Mouse (Mus musculus) liver, embryonic 12.5 days (tissue): Measurements from ENCODE around the gene Plekha6. TPM values are rescaled to one million over a fixed set of nuclear protein-coding genes. Genes with fewer than 3 reads are reported as not detected.
A peak's percentile ranks its signal among the peaks of the same experiment; 100 is the strongest.

Source experiments
- ATAC-seq: fragments of 200-750 bp; cut with Nextera tagmentation; 2 replicates; pipeline ENCODE4 v1.8.0; 2017; ENCODE audit warnings: moderate number of reproducible peaks, mild to moderate bottlenecking, moderate library complexity
- H3K27ac ChIP-seq: fragments of 300-500 bp; sonication (generic); 2 replicates; pipeline ENCODE4 v1.5.1; 2016; ENCODE audit warnings: mild to moderate bottlenecking
- H3K27me3 ChIP-seq: fragments of 300-500 bp; sonication (generic); replicated peaks from 2 replicates; pipeline ENCODE4 v1.6.1; 2016; ENCODE audit warnings: mild to moderate bottlenecking, moderate library complexity
- H3K36me3 ChIP-seq: fragments of 300-500 bp; sonication (generic); 2 replicates; pipeline ENCODE4 v1.6.1; 2016; ENCODE audit warnings: mild to moderate bottlenecking, moderate library complexity
- H3K4me1 ChIP-seq: fragments of 300-500 bp; sonication (generic); 2 replicates; pipeline ENCODE4 v1.6.1; 2016
- H3K4me2 ChIP-seq: fragments of 300-500 bp; sonication (generic); 2 replicates; pipeline ENCODE4 v1.6.1; 2016; ENCODE audit warnings: mild to moderate bottlenecking, moderate library complexity
- H3K4me3 ChIP-seq: fragments of 300-500 bp; sonication (generic); 2 replicates; pipeline ENCODE4 v1.5.1; 2016; ENCODE audit warnings: mild to moderate bottlenecking, moderate library complexity
- H3K9ac ChIP-seq: fragments of 300-500 bp; sonication (generic); 2 replicates; pipeline ENCODE4 v1.6.1; 2016; ENCODE audit warnings: mild to moderate bottlenecking, moderate library complexity
- H3K9me3 ChIP-seq: fragments of 300-500 bp; sonication (generic); replicated peaks from 2 replicates; pipeline ENCODE4 v1.6.1; 2016; ENCODE audit warnings: mild to moderate bottlenecking, moderate library complexity
- WGBS: fragments of 180-500 bp; shearing (Covaris S2); methylation state at CpG from one replicate; pipeline ENCODE4 v1.1.7; 2016; ENCODE audit not compliant: insufficient replicate concordance; 5-methylcytosine and 5-hydroxymethylcytosine counted together
- polyA plus RNA-seq: library from polyadenylated mRNA; unstranded; fragments of >200 nt; fragmentation: Nextera tagmentation; extraction: Ambion mirVana; gene quantifications from 2 replicates; pipeline ENCODE4 v1.2.1, GENCODE M21; 2016

The Plekha6 gene
- polyA plus RNA-seq, 1 experiment from 2014 or later: 2.2 TPM

DNA sequence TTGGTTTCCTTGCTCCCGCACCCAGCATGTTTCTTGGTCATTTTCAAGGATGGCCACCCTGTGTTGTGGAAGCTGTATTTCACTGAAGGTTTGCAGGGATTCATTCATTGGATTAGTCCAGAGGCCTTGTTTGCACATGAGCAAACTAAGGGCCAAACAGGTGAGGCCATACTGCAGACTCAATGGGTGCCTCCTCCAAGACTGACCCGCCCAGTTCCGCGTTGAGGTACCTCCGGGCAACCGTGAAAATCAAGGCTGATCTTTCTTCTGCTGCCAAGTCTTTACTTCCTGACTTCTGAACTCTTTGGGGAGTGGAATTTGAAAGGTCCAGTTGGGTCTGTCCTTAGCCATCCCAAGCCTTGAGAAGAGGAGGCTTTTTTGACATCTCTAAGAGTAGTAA is 90.2 kb downstream of the Plekha6 start:
- H3K4me2 ChIP-seq: no peak overlapping the region
- ATAC-seq: no peak
- H3K9ac ChIP-seq: no peak overlapping the region
- no peaks in the 10 kb centered on the region for H3K36me3 ChIP-seq
- peak overlapping the region; percentile 41; the same call in 1 of the 2 replicates for H3K27ac ChIP-seq
- peaks cover 60% of the 10 kb centered on the region for H3K4me1 ChIP-seq
- WGBS: 65% methylated on average over 6 of the region's 6 CpGs
- no peak overlapping the region for H3K4me3 ChIP-seq
- peaks cover 47% of the 10 kb centered on the region for H3K27me3 ChIP-seq
- H3K9me3 ChIP-seq: no peaks in the 10 kb centered on the region

DNA sequence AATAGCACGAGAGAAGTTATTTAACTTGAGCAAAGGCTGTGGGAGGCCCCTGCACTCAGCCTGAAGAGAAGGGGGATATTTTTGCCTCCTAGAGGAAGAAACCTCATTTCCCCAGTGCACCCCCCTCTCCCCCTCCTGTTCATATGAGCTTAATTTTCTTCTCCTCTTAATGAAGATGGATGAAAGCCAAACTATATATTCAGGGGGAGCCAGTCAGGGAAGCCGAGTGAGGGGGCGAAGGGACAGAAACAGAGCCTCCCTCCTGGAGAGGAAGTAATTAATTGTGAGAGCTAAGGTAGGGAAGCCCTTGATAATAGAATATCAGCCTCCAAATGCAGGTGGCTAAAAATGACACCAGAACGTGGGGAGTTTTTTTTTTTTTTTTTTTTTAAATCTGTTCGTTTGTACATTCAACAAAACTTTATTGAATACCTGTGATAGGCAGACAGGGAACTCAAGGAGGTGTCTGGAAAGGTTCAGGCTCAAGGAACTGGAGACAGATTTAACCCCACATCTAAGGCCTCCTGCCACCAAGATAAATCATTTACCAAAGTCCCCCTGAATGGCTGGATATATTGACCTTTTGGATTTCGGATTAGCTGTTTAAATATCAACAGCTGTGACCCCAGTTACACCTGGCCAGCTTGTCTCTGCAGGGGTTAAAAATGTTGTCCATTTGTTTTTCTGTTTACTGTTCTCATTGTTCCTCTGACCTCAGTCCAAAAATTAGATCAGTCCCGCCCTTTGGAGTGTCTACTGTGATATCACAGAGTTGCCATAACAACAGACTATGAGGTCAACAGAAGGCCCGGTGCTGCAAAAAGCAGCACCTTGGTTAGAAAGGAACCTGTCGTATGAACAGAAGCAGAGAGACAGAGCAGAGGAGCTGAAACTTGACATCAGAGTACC is 91.1 kb downstream of the Plekha6 start:
- ATAC-seq: 0 out of 2 replicates have a peak, but pooled peaks have one; percentile 37
- H3K4me1 ChIP-seq: peaks cover 60% of the 10 kb centered on the region
- H3K4me2 ChIP-seq: no peak overlapping the region

DNA sequence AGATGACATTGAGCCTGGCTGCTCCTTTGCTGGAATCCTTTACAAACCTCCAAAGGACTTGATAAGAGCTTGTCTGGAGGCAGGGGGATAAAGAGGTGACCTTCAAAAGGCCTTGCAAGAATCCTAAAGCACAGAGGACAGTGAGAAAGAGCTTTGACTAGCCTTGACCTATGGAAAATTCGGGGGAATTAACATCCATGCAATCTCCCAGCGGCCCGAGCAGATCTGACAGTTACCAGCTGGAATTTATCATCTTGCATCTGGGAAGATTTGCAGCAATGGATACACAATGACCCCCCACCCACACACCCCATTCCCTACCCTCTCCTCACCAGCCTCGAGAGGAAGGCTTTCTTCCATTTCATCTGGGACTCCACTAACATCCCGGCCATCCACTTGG is 91.8 kb downstream of the Plekha6 start:
- Histone ChIP-seq H3K4me2 (no peak overlapping the region), H3K9ac (no peak overlapping the region), H3K9me3 (no peaks in the 10 kb centered on the region), H3K4me3 (no peak overlapping the region), H3K27ac (no peak overlapping the region), H3K36me3 (no peaks in the 10 kb centered on the region), H3K27me3 (peaks cover 51% of the 10 kb centered on the region), H3K4me1 (peaks cover 58% of the 10 kb centered on the region)
- ATAC-seq: no peak
- WGBS: 42% methylated on average over 5 of the region's 5 CpGs

More for the DNA sequence above, 91.1 kb downstream of the Plekha6 start:
- WGBS: 38% methylated on average over 9 of the region's 9 CpGs
- Histone ChIP-seq H3K27ac (no peak overlapping the region), H3K36me3 (no peaks in the 10 kb centered on the region), H3K9me3 (no peaks in the 10 kb centered on the region), H3K4me3 (no peak overlapping the region), H3K9ac (no peak overlapping the region), H3K27me3 (peaks cover 52% of the 10 kb centered on the region)

DNA sequence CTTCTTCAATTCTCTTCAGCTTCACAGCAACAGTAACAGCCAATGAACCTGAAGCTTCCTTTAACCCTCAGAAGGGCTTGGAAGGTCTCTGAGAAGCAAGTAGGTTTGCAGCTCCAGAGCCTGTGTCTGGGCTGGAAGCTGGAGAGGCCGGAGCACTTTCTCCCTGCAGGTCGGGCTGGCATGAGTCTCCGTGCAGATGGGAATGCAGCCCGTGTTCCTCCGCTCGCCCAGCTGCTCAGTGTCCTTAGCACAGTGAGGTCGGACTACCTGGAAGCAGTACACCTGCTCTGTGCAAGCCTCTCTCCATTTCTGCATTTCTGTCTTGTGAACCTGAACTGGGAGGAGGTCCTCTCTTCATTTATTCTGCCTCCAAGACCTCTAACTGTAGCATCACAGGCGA is 92.3 kb downstream of the Plekha6 start:
- ATAC-seq: no peak
- Histone ChIP-seq H3K36me3 (no peaks in the 10 kb centered on the region), H3K9me3 (no peaks in the 10 kb centered on the region), H3K4me3 (no peak overlapping the region), H3K4me2 (no peak overlapping the region), H3K27ac (no peak overlapping the region), H3K9ac (no peak overlapping the region), H3K4me1 (peaks cover 53% of the 10 kb centered on the region), H3K27me3 (peaks cover 51% of the 10 kb centered on the region)
- WGBS: 72% methylated on average over 8 of the region's 8 CpGs

- no peak for ATAC-seq
- Histone ChIP-seq H3K27me3 (peaks cover 55% of the 10 kb centered on the region), H3K36me3 (0 out of 2 replicates have a peak, but pooled peaks cover 5% of the 10 kb centered on the region), H3K4me3 (no peak overlapping the region), H3K9ac (no peak overlapping the region), H3K9me3 (no peaks in the 10 kb centered on the region), H3K27ac (no peak overlapping the region), H3K4me2 (no peak overlapping the region), H3K4me1 (peaks cover 30% of the 10 kb centered on the region)
- WGBS: 55% methylated on average over 6 of the region's 6 CpGs
Measured at GRCm38 (mm10) chr1:133258694-133259093, 94.7 kb downstream of the Plekha6 start.

DNA sequence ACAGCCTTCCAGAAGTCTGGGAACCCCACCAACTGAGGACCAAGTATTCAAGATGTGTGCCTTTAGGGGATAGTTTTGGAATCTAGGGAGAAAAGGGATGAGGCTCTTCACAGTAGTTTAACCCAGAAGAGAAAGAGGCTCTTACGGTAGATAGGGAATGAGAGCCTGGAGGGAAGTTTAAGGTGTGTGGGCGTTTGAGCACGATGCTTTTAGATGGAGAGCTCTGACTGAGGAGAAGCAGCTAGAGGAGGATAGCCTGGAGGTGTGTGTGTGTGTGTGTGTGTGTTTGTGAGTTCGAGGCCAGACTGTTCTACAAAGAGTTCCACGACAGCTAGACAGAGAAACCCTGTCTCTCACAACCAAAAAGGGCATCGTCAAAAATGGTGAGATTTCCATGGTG is 98.6 kb downstream of the Plekha6 start:
- Histone ChIP-seq H3K9me3 (no peaks in the 10 kb centered on the region), H3K4me1 (peaks cover 41% of the 10 kb centered on the region), H3K27ac (no peak overlapping the region), H3K27me3 (peaks cover 55% of the 10 kb centered on the region), H3K36me3 (0 out of 2 replicates have a peak, but pooled peaks cover 5% of the 10 kb centered on the region), H3K4me2 (no peak overlapping the region), H3K4me3 (no peak overlapping the region), H3K9ac (no peak overlapping the region)
- WGBS: 76% methylated on average over 6 of the region's 6 CpGs
- ATAC-seq: no peak

- 66% methylated on average over 7 of the region's 7 CpGs for WGBS
- no peak for ATAC-seq
- 0 out of 2 replicates have a peak, but pooled peaks cover 5% of the 10 kb centered on the region for H3K36me3 ChIP-seq
Measured at GRCm38 (mm10) chr1:133263134-133263533, 99.1 kb downstream of the Plekha6 start.

GRCm38 (mm10) chr1:133264367-133264766 is 100.4 kb downstream of the Plekha6 start:
- no peak overlapping the region for H3K4me2 ChIP-seq
- no peak overlapping the region for H3K27ac ChIP-seq
- no peak overlapping the region for H3K4me3 ChIP-seq
- H3K9me3 ChIP-seq: no peaks in the 10 kb centered on the region
- peaks cover 41% of the 10 kb centered on the region for H3K27me3 ChIP-seq
- H3K36me3 ChIP-seq: 0 out of 2 replicates have a peak, but pooled peaks cover 5% of the 10 kb centered on the region
- no peak for ATAC-seq
- WGBS: 65% methylated on average over 12 of the region's 12 CpGs
- no peak overlapping the region for H3K9ac ChIP-seq
- H3K4me1 ChIP-seq: peaks cover 42% of the 10 kb centered on the region

More at GRCm38 (mm10) chr1:133263134-133263533, 99.1 kb downstream of the Plekha6 start:
- Histone ChIP-seq H3K9me3 (no peaks in the 10 kb centered on the region), H3K4me2 (no peak overlapping the region), H3K27me3 (peaks cover 51% of the 10 kb centered on the region), H3K9ac (no peak overlapping the region), H3K27ac (no peak overlapping the region), H3K4me3 (no peak overlapping the region), H3K4me1 (peaks cover 42% of the 10 kb centered on the region)

DNA sequence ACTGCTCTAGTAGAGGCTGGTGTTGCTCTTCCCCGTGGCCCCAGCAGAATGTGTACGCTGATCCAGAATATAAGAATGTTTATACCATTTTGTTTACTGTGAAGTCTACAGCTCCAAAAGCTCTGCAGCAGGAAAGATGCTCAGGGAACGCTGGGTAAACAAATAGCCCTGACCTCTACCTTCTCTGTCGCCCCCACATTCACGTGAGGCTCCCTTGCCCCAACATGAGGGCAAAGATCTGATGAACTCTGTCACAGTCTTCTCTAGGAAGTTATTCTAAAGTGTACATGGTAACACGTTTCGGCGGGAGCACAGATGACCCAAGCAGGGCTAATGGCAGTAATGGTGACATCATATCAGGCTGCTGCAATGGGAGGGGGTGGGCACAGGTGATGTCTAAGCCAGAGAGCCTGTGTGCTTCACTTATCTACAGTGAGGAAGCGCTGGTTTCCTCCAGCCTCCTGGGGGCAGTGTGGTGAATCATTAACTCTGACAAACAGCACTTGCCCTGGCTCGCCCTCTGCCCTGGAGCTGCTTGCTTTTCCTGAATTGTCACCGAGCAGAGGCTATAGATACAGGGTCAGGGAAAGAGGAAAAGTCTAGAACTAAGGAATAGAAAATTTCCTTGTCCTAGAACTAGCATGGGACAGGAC is 101.2 kb downstream of the Plekha6 start:
- Histone ChIP-seq H3K4me2 (no peak overlapping the region), H3K9ac (no peak overlapping the region), H3K27ac (peak overlapping the region; percentile 27; the same call in 1 of the 2 replicates), H3K4me3 (no peak overlapping the region), H3K36me3 (0 out of 2 replicates have a peak, but pooled peaks cover 5% of the 10 kb centered on the region), H3K4me1 (peaks cover 44% of the 10 kb centered on the region), H3K9me3 (no peaks in the 10 kb centered on the region), H3K27me3 (peaks cover 34% of the 10 kb centered on the region; the same call in 1 of the 2 replicates)
- 39% methylated on average over 11 of the region's 11 CpGs for WGBS
- peak; percentile 48 for ATAC-seq

DNA sequence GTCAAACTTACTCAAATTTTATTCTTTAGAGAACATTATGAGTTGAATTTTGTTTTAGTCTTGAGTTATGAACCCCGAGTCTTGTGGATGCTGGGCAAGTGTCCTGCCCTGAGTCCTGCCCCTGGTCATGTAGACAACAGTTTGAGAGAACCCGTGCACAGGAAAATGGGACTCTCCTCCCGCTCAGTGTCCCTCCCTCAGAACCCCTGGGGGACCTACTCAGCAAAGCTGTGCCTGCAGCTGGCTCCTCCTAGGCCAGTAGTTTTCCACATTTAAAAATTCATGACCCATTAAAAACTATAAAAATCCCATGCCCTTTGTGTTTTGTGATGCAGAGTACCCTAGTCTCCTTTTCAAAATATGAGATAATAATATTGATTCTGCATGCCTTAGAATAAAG is 103.1 kb downstream of the Plekha6 start:
- Histone ChIP-seq H3K4me1 (peaks cover 44% of the 10 kb centered on the region), H3K36me3 (peaks cover 12% of the 10 kb centered on the region; the same call in 1 of the 2 replicates), H3K27me3 (peaks cover 25% of the 10 kb centered on the region; the same call in 1 of the 2 replicates), H3K9ac (no peak overlapping the region), H3K4me2 (no peak overlapping the region), H3K4me3 (no peak overlapping the region), H3K9me3 (no peaks in the 10 kb centered on the region), H3K27ac (no peak overlapping the region)
- no peak for ATAC-seq
- 62% methylated on average over 3 of the region's 3 CpGs for WGBS

DNA sequence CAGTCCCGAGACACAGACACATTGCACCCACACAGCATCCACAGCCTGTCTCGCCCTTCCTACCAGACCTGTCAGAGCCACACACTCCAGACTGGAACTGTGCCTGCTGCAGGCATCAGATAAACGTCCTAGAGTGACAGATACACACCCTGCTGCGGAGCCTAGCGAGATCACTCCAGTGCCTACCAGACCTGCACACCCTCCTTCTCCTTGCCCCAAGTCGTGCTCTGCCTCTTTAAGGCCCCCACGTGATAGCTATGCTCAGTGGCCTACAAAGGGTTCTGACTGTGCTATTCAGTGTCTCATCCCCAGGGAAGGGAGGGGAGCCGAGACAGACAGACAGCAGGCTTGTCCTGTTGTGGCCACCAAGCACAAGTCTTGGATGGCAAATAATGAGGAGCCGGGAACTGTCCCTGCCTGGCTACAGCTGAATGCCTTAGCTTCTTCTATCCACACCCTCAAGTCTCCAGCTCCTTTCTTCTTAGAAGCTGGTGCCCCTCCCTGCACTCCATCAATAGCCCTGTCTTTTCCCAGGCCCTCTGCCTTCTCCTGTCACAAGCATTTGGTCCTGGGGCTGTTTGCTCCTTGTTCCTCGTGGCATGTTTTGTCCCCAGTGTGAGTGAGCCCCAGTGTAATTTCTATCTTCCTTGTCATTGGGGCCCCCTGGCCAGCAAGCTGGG is 103.9 kb downstream of the Plekha6 start:
- WGBS: 27% methylated on average over 10 of the region's 10 CpGs
- Histone ChIP-seq H3K36me3 (peaks cover 8% of the 10 kb centered on the region; the same call in 1 of the 2 replicates), H3K27ac (peak overlapping the region; percentile 46; the same call in 1 of the 2 replicates), H3K4me1 (peaks cover 44% of the 10 kb centered on the region), H3K27me3 (peaks cover 24% of the 10 kb centered on the region; the same call in 1 of the 2 replicates), H3K9me3 (no peaks in the 10 kb centered on the region), H3K9ac (no peak overlapping the region), H3K4me3 (no peak overlapping the region), H3K4me2 (peak overlapping the region; percentile 20; the same call in 1 of the 2 replicates)
- peak; percentile 94 for ATAC-seq
